Mouse (Mus musculus): Measurements from ENCODE around the gene Kat2a. TPM values are rescaled to one million over a fixed set of nuclear protein-coding genes. Genes with fewer than 3 reads are reported as not detected.

Kat2a gene
- polyA plus RNA-seq, 1 experiment from 2014 or later: 72.4 TPM

DNA sequence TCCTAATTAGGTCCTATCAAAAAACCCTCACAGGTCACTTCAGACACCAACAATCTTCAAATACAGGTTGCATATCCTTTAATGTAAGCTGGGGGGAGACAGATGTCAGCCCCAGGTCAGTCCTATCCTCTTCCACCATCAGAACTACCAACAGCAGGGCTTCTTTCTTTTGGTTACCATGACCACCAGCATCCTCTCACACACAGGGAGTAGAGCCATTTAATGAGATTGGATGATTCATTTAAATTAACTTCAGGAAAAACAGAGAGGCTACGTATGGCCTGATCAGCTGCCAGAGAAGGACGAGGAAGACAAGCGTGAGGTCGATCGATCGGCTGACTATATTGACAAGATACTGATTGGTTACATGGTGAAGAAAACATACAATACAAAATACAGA, 2.7 kb upstream of the Kat2a start:
- Histone ChIP-seq H3K9me3 (no peaks in the 10 kb centered on the region), H3K36me3 (replicated peaks) (peaks cover 61% of the 10 kb centered on the region), H3K27ac (replicated peaks) (no peak overlapping the region), H3K4me3 (no peak overlapping the region), H3K27me3 (replicated peaks; ENCODE audit: low read depth, poor library complexity, severe bottlenecking) (no peaks in the 10 kb centered on the region), H3K4me1 (peaks cover 48% of the 10 kb centered on the region)
- no peak for DNase-seq (ENCODE audit: low spot score)
- WGBS: 88% methylated on average over 6 of the region's 6 CpGs

DNA sequence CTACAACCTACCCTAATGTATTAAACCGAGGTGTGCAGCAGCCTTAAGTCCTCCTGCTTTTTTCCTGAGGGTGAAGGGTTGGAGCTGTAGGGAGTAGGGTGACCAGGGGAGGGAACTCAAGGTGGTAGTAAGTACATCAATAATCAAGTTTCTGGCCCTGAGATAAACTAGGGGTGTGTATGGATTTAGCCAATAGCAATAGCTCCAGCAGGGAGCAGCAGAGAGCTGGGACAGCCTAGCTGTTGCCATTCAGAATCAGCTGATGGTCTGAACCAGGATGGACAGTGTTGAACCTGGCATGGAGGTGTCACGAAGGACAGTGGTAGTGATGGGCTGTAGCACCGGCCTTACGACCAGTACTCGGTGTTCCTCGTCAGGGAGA, 2.3 kb upstream of the Kat2a start:
- Histone ChIP-seq H3K9me3 (no peaks in the 10 kb centered on the region), H3K4me3 (peak overlapping the region; percentile 97), H3K36me3 (replicated peaks) (peaks cover 61% of the 10 kb centered on the region), H3K27me3 (replicated peaks; ENCODE audit: low read depth, poor library complexity, severe bottlenecking) (no peaks in the 10 kb centered on the region), H3K4me1 (peaks cover 48% of the 10 kb centered on the region), H3K27ac (replicated peaks) (peak overlapping the region; percentile 99)
- DNase-seq (ENCODE audit: low spot score): peak; percentile 75
- WGBS: 51% methylated on average over 6 of the region's 6 CpGs

DNA sequence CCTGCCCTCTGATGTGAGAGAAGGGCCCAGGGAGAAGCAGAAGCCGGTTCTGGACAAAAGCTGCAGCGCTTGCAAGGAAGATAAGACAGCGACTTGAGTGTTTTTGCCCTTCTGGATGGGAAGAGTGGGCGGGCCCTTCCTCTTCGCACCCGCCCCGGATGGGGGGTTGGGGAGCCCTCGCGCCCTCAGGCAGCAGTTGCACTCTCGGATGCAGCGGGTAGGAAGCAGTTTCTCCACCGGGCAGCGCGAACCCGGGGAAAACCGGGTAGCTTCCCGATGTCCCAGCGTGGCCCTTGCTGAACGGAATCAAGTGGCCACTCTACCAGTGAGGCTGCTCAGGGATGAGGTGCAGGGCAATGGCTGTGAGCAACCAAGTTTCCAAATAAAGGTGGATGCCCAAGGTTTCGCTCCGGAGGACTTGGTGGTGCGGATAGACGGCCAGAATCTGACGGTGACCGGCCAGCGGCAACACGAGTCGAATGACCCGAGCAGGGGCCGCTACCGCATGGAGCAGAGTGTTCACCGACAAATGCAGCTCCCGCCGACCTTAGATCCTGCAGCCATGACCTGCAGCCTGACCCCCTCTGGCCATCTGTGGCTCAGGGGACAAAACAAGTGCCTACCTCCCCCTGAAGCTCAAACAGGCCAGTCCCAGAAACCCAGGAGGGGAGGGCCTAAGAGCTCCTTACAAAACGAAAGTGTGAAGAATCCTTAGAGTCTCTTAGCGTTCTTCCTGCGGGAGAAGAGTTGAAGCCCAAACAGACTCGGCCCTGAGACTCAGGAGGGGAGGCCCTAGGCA, 1.7 kb upstream of the Kat2a start, which contains the start of gene Hspb9:
Gene Hspb9, plus strand, starts transcription at position 116 of the 799 bp plus-strand sequence.
- 2% methylated on average over 38 of the region's 38 CpGs for WGBS

GRCm38 (mm10) chr11:100713174-100713573, 909 bp upstream of the Kat2a start:
- H3K36me3 ChIP-seq (replicated peaks): peaks cover 61% of the 10 kb centered on the region
- no peaks in the 10 kb centered on the region for H3K27me3 ChIP-seq (replicated peaks; ENCODE audit: low read depth, poor library complexity, severe bottlenecking)
- H3K27ac ChIP-seq (replicated peaks): peak overlapping the region; percentile 99
- no peak for DNase-seq (ENCODE audit: low spot score)
- WGBS: 56% methylated on average over 4 of the region's 4 CpGs
- H3K9me3 ChIP-seq: no peaks in the 10 kb centered on the region
- peak overlapping the region; percentile 97 for H3K4me3 ChIP-seq
- H3K4me1 ChIP-seq: peaks cover 48% of the 10 kb centered on the region

More for the DNA sequence above, 1.7 kb upstream of the Kat2a start, which contains the start of gene Hspb9:
- peak; percentile 79 for DNase-seq (ENCODE audit: low spot score)
- peak within 1 kb of the TSS; percentile 97 for H3K4me3 ChIP-seq
- H3K4me1 ChIP-seq: peaks cover 48% of the 10 kb centered on the region
- peaks cover 61% of the 10 kb centered on the region for H3K36me3 ChIP-seq (replicated peaks)
- peak within 1 kb of the TSS; percentile 99 for H3K27ac ChIP-seq (replicated peaks)
- H3K9me3 ChIP-seq: no peaks in the 10 kb centered on the region
- no peaks in the 10 kb centered on the region for H3K27me3 ChIP-seq (replicated peaks; ENCODE audit: low read depth, poor library complexity, severe bottlenecking)

DNA sequence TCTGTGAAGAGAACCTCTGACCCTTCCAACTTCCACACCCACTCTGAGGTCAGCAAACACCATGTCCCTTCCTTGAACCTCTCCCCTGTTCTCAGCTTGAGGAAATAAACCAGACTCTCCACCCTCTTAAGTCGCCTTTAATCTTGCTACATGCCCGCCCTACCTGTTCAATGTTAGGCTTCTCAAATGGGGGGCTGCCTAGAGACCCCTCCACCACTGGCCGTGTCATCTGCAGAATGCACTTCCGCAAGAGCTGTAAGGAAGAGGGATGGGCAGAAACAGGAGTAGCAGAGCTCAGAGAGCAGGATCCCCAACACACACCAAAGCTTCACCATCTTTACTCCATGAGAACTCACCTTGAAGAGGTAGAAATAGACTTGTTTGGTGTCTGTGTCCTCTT, 1.3 kb downstream of the Kat2a start:
- no peaks in the 10 kb centered on the region for H3K27me3 ChIP-seq (replicated peaks; ENCODE audit: low read depth, poor library complexity, severe bottlenecking)
- H3K36me3 ChIP-seq (replicated peaks): peaks cover 61% of the 10 kb centered on the region
- no peak for DNase-seq (ENCODE audit: low spot score)
- no peaks in the 10 kb centered on the region for H3K9me3 ChIP-seq
- peaks cover 48% of the 10 kb centered on the region for H3K4me1 ChIP-seq
- 85% methylated on average over 4 of the region's 4 CpGs for WGBS
- peak overlapping the region; percentile 97 for H3K4me3 ChIP-seq
- no peak overlapping the region for H3K27ac ChIP-seq (replicated peaks)

DNA sequence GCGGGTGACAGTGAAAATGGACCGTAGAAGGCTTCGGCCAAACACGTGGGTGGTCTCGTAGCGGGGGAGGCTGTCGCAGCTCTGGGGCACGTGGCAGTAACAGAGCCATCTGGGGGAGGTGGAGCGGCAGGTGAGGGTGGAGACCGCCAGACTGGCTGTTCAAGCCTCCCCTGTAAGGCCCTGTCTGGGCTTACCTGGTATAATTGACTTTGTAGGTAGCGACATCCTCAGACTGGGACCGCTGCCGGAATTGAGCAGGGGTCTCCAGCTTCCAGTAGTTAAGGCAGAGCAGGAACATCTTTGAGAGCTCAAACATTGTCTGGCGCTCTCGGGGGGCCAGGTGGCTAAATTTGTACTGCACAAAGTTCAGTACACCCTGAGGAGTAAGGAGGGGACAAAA, 1.7 kb downstream of the Kat2a start:
- H3K4me3 ChIP-seq: no peak overlapping the region
- peaks cover 61% of the 10 kb centered on the region for H3K36me3 ChIP-seq (replicated peaks)
- H3K4me1 ChIP-seq: peaks cover 46% of the 10 kb centered on the region
- no peaks in the 10 kb centered on the region for H3K27me3 ChIP-seq (replicated peaks; ENCODE audit: low read depth, poor library complexity, severe bottlenecking)
- H3K9me3 ChIP-seq: no peaks in the 10 kb centered on the region
- no peak overlapping the region for H3K27ac ChIP-seq (replicated peaks)
- DNase-seq (ENCODE audit: low spot score): no peak
- 93% methylated on average over 15 of the region's 15 CpGs for WGBS

- no peak for DNase-seq (ENCODE audit: low spot score)
- 93% methylated on average over 9 of the region's 9 CpGs for WGBS
- H3K4me1 ChIP-seq: peaks cover 46% of the 10 kb centered on the region
- no peak overlapping the region for H3K4me3 ChIP-seq
- H3K27me3 ChIP-seq (replicated peaks; ENCODE audit: low read depth, poor library complexity, severe bottlenecking): no peaks in the 10 kb centered on the region
- no peak overlapping the region for H3K27ac ChIP-seq (replicated peaks)
- peaks cover 65% of the 10 kb centered on the region for H3K36me3 ChIP-seq (replicated peaks)
- no peaks in the 10 kb centered on the region for H3K9me3 ChIP-seq
Measured at GRCm38 (mm10) chr11:100709201-100709810, 3.0 kb downstream of the Kat2a start.

- H3K4me3 ChIP-seq: no peak overlapping the region
- peaks cover 9% of the 10 kb centered on the region; the same call in 1 of the 2 replicates for H3K27me3 ChIP-seq (replicated peaks; ENCODE audit: low read depth, poor library complexity, severe bottlenecking)
- 91% methylated on average over 23 of the region's 23 CpGs for WGBS
- no peak overlapping the region for H3K27ac ChIP-seq (replicated peaks)
- peaks cover 43% of the 10 kb centered on the region for H3K4me1 ChIP-seq
- DNase-seq (ENCODE audit: low spot score): no peak
- H3K36me3 ChIP-seq (replicated peaks): peaks cover 60% of the 10 kb centered on the region
- H3K9me3 ChIP-seq: no peaks in the 10 kb centered on the region
Measured at GRCm38 (mm10) chr11:100705095-100705747, 7.0 kb downstream of the Kat2a start.

DNA sequence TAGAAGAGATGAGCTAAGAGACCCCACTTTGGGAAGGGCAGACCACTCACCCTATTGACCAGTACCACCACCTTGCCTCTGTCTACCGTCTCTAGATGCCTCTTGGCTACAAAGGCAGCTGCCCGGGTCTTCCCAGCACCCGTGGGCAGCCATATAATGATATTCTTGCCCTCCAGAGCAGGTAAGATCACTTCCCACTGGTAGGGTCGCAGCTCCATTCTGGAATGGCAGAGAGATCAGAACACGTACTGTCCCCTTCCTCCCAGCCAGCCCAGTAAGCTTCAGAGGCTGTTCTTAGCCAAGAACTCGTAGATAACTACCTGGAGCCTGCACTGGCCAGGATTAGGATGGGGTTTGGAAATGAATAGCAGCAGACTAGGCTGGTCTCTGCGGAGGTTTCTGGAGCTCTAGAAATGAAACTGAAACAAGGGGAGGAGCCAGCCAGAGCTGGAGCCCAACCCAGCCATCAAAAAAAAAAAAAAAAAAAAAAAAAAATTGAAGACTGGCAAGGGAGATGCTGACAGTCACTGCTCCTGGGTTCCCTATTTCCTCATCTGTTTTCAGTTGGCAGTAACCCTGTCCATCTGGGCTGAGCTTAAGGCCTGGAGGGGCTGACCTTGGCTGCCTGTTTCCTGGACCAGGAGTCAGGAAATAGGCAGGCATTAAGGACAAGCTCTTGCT, 8.3 kb downstream of the Kat2a start, which contains the start of gene Dhx58:
Gene Dhx58, minus strand, starts transcription at position 421 of the 681 bp plus-strand sequence.
- DNase-seq (ENCODE audit: low spot score): peak; percentile 20
- no peaks in the 10 kb centered on the region for H3K9me3 ChIP-seq
- H3K27ac ChIP-seq (replicated peaks): no peak within 1 kb of the TSS
- peaks cover 48% of the 10 kb centered on the region for H3K36me3 ChIP-seq (replicated peaks)
- peak within 1 kb of the TSS; percentile 26; the same call in 1 of the 2 replicates for H3K4me3 ChIP-seq
- H3K27me3 ChIP-seq (replicated peaks; ENCODE audit: low read depth, poor library complexity, severe bottlenecking): peaks cover 9% of the 10 kb centered on the region; the same call in 1 of the 2 replicates
- 72% methylated on average over 7 of the region's 7 CpGs for WGBS
- H3K4me1 ChIP-seq: peaks cover 43% of the 10 kb centered on the region

GRCm38 (mm10) chr11:100703366-100703765, 8.9 kb downstream of the Kat2a start:
- H3K4me3 ChIP-seq: no peak overlapping the region
- H3K27ac ChIP-seq (replicated peaks): no peak overlapping the region
- H3K4me1 ChIP-seq: peaks cover 43% of the 10 kb centered on the region
- no peaks in the 10 kb centered on the region for H3K9me3 ChIP-seq
- WGBS: 72% methylated on average over 11 of the region's 11 CpGs
- peaks cover 9% of the 10 kb centered on the region; the same call in 1 of the 2 replicates for H3K27me3 ChIP-seq (replicated peaks; ENCODE audit: low read depth, poor library complexity, severe bottlenecking)
- no peak for DNase-seq (ENCODE audit: low spot score)
- peaks cover 42% of the 10 kb centered on the region for H3K36me3 ChIP-seq (replicated peaks)

- no peak for DNase-seq (ENCODE audit: low spot score)
- WGBS: 43% methylated on average over 7 of the region's 7 CpGs
- Histone ChIP-seq H3K4me3 (peak overlapping the region; percentile 26; the same call in 1 of the 2 replicates), H3K36me3 (replicated peaks) (peaks cover 37% of the 10 kb centered on the region), H3K27ac (replicated peaks) (no peak overlapping the region), H3K4me1 (peaks cover 43% of the 10 kb centered on the region), H3K9me3 (no peaks in the 10 kb centered on the region), H3K27me3 (replicated peaks; ENCODE audit: low read depth, poor library complexity, severe bottlenecking) (peaks cover 9% of the 10 kb centered on the region; the same call in 1 of the 2 replicates)
Measured at GRCm38 (mm10) chr11:100702906-100703305, 9.4 kb downstream of the Kat2a start.
